Mouse (Mus musculus) kidney, adult 2 months (tissue): ENCODE data around the gene Gngt2.

Source experiments
- CTCF ChIP-seq: fragments of 200-500 bp; conservative IDR thresholded peaks from 2 replicates; pipeline ENCODE4 v1.5.1; 2011; ENCODE audit warnings: low read depth, mild to moderate bottlenecking, control low read depth, low read length, moderate library complexity, mixed read lengths; ENCODE audit not compliant: insufficient read depth, insufficient read length
- POLR2A ChIP-seq: fragments of 200-500 bp; IDR thresholded peaks from one replicate; pipeline ENCODE4 v1.6.1; 2011; ENCODE audit warnings: low read depth, low read length, control low read depth

GRCm38 (mm10) chr11:95834742-95835710, 2.0 kb upstream of the Gngt2 start:
- TF ChIP-seq CTCF (no peak), POLR2A (no peak)
